In genomic region chr2:173246688-173247087, GRCm38 (mm10) we compare ENCODE assay signal across 15 mouse cellular contexts. TPM values are rescaled to one million over a fixed set of nuclear protein-coding genes. Genes with fewer than 3 reads are reported as not detected.
DNase-seq lines count a peak whose midpoint lies in the region; ATAC-seq and TF ChIP-seq lines count a peak whose summit lies in the region.
"Had no signal": no experiment of that assay in that cellular context is flagged by ENCODE, and none has a peak within 500 bp of the region (broad histone marks: within the 10 kb centered on the region; RNA-seq: fewer than 3 reads in every experiment).

No protein-coding gene starts in this region.

- no peak overlapping the region for H3K4me2 ChIP-seq in intestine, postnatal 0 days (replicated peaks; ENCODE audit: low read depth)
- no peak overlapping the region for H3K4me2 ChIP-seq in neural tube, embryonic 15.5 days
- H3K4me2 ChIP-seq: heart, embryonic 15.5 days; hindbrain, embryonic 15.5 days; neural tube, embryonic 13.5 days had no signal

- no peak for DNase-seq in layer of hippocampus, adult 2 months (ENCODE audit: low spot score in 2 of 2)
- DNase-seq in layer of hippocampus, adult 11-12 months (ENCODE audit: low spot score), result no peak
- DNase-seq in 416B (ENCODE audit: low read depth) (peak; percentile 12), A20 (ENCODE audit: low read depth, low spot score) (peak; percentile 55)
- DNase-seq in frontal cortex, postnatal 36 days (ENCODE audit: low spot score in 2 of 2), result no peak
- DNase-seq: adrenal gland, postnatal 25 days; cerebellum, postnatal 14 days; gastrocnemius, postnatal 36 days; kidney, postnatal 14 days had no signal

- H3K9ac ChIP-seq in intestine, postnatal 0 days (ENCODE audit: low read depth, low read length), result no peak overlapping the region
- no peak overlapping the region for H3K9ac ChIP-seq in neural tube, embryonic 15.5 days (replicated peaks)
- H3K9ac ChIP-seq: heart, embryonic 15.5 days; hindbrain, embryonic 15.5 days; neural tube, embryonic 13.5 days had no signal

- no peak overlapping the region for H3K4me3 ChIP-seq in layer of hippocampus, adult 2 months
- H3K4me3 ChIP-seq in intestine, postnatal 0 days (ENCODE audit: low read depth, low read length), result no peak overlapping the region
- H3K4me3 ChIP-seq in neural tube, embryonic 15.5 days (replicated peaks), result no peak overlapping the region
- H3K4me3 ChIP-seq: heart, embryonic 15.5 days; hindbrain, embryonic 15.5 days; neural tube, embryonic 13.5 days had no signal

- H3K27me3 ChIP-seq in intestine, postnatal 0 days (replicated peaks; ENCODE audit: control insufficient read depth, insufficient read depth, low read length), result no peaks in the 10 kb centered on the region
- H3K27me3 ChIP-seq in neural tube, embryonic 15.5 days (replicated peaks), result no peaks in the 10 kb centered on the region
- H3K27me3 ChIP-seq: heart, embryonic 15.5 days; hindbrain, embryonic 15.5 days; neural tube, embryonic 13.5 days had no signal

- no peak for ATAC-seq in intestine, postnatal 0 days
- ATAC-seq in neural tube, embryonic 15.5 days (ENCODE audit: low FRiP score), result no peak

- H3K36me3 ChIP-seq in intestine, postnatal 0 days (ENCODE audit: control insufficient read depth, insufficient read depth), result no peaks in the 10 kb centered on the region
- no peaks in the 10 kb centered on the region for H3K36me3 ChIP-seq in neural tube, embryonic 15.5 days
- H3K36me3 ChIP-seq: heart, embryonic 15.5 days; hindbrain, embryonic 15.5 days; neural tube, embryonic 13.5 days had no signal

- H3K27ac ChIP-seq in layer of hippocampus, adult 2 months, result no peak overlapping the region
- no peak overlapping the region for H3K27ac ChIP-seq in intestine, postnatal 0 days (ENCODE audit: low read depth, low read length)
- H3K27ac ChIP-seq in neural tube, embryonic 15.5 days (replicated peaks), result no peak overlapping the region
- H3K27ac ChIP-seq: heart, embryonic 15.5 days; hindbrain, embryonic 15.5 days had no signal

- no peaks in the 10 kb centered on the region for H3K9me3 ChIP-seq in intestine, postnatal 0 days (ENCODE audit: control insufficient read depth)
- H3K9me3 ChIP-seq in neural tube, embryonic 15.5 days (replicated peaks), result no peaks in the 10 kb centered on the region
- H3K9me3 ChIP-seq: heart, embryonic 15.5 days; hindbrain, embryonic 15.5 days; neural tube, embryonic 13.5 days had no signal

- TF ChIP-seq CTCF in layer of hippocampus, adult 2 months (conservative IDR thresholded peaks at IDR 0.05), result peak; percentile 24
- TF ChIP-seq CTCF in intestine, postnatal 0 days (IDR thresholded peaks at IDR 0.05; ENCODE audit: low read depth), result peak; percentile 53

- WGBS in intestine, postnatal 0 days, result 75% methylated on average over 8 of the region's 8 CpGs
- WGBS in neural tube, embryonic 15.5 days, result 78% methylated on average over 8 of the region's 8 CpGs

- H3K4me1 ChIP-seq in intestine, postnatal 0 days (replicated peaks; ENCODE audit: control insufficient read depth, insufficient read depth, low read length), result peaks cover 13% of the 10 kb centered on the region; the same call in 1 of the 2 replicates
- peaks cover 72% of the 10 kb centered on the region for H3K4me1 ChIP-seq in neural tube, embryonic 15.5 days

RNA-seq across cellular contexts. Expression of gene Zbp1, which starts 28.0 kb away (rescaled TPM):
- under 1 TPM in 1 of 2 experiments, not detected in 1; 0.28 TPM for total RNA-seq in layer of hippocampus, adult 2 months (2021)
- polyA plus RNA-seq in intestine, postnatal 0 days (2015; fragmentation: Nextera tagmentation; extraction: Ambion mirVana), result 13.9 and 14.0 TPM in 2 replicates
- polyA plus RNA-seq in neural tube, embryonic 15.5 days (2015; fragmentation: Nextera tagmentation; extraction: Ambion mirVana), result 0.08 and 3.6 TPM in 2 replicates
- total RNA-seq: left cerebral cortex, adult 18-20 months had no signal

RNA-seq across cellular contexts. Expression of gene Pmepa1, which starts 29.6 kb away (rescaled TPM):
- 10 to 100 TPM; 20.4 to 24.0 TPM for total RNA-seq in layer of hippocampus, adult 2 months (2021)
- polyA plus RNA-seq in intestine, postnatal 0 days (2015; fragmentation: Nextera tagmentation; extraction: Ambion mirVana), result 5.9 and 6.4 TPM in 2 replicates
- polyA plus RNA-seq in neural tube, embryonic 15.5 days (2015; fragmentation: Nextera tagmentation; extraction: Ambion mirVana), result 4.5 and 4.6 TPM in 2 replicates

Comparison
In these comparisons a context has a peak if more than half of its experiments do, and no peak if none do; other contexts are left out.
1. DNase-seq: peak in 416B (single experiment) and A20 (single experiment); none in layer of hippocampus, adult 2 months (0 of 2), layer of hippocampus, adult 11-12 months (single experiment) and frontal cortex, postnatal 36 days (0 of 2).